Mouse (Mus musculus) liver, postnatal 0 days (tissue): ENCODE results near the gene Nlrx1.

ENCODE experiments used
- CTCF ChIP-seq: sonication (generic); IDR thresholded peaks from 2 replicates; pipeline ENCODE4 v1.5.1; 2016; ENCODE audit warnings: antibody characterized with exemption, low read depth
- EP300 ChIP-seq: IDR thresholded peaks from 2 replicates; pipeline ENCODE4 v1.6.1; 2016; ENCODE audit warnings: antibody characterized with exemption, low read depth, mild to moderate bottlenecking

GRCm38 (mm10) chr9:44212406-44212805, 56.0 kb downstream of the Nlrx1 start:
- TF ChIP-seq CTCF (no peak), EP300 (no peak)
